Mouse (Mus musculus): ENCODE data around the gene Hoxb7.

Hoxb7 gene

GRCm38 (mm10) chr11:96284774-96285734, 1.4 kb upstream of the Hoxb7 start:
- DNase-seq (ENCODE audit: extremely low read depth, low read depth): no peak

DNA sequence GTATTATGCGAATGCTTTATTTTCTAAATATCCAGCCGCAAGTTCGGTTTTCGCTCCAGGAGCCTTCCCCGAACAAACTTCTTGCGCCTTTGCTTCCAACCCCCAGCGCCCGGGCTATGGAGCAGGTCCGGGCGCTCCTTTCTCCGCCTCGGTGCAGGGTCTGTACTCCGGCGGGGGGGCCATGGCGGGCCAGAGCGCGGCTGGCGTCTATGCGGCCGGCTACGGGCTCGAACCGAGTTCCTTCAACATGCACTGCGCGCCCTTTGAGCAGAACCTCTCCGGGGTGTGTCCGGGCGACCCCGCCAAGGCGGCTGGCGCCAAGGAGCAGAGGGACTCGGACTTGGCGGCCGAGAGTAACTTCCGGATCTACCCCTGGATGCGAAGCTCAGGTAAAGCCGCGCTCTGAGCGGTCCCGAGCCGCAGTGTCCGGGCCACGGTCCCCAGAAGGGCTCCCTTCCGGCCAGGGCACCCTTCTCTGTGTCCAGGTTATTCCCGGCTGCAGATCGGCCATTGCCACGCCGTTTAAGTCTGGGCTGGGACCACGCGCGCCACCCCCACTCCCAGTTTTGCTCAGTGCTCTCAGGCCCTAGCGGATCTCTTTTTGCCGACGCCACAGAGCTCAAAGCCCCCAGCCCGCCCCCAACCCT, 439 bp downstream of the Hoxb7 start:
- no peak for DNase-seq (ENCODE audit: extremely low read depth, low read depth)

GRCm38 (mm10) chr11:96287411-96287810, 988 bp downstream of the Hoxb7 start:
- no peak for DNase-seq (ENCODE audit: extremely low read depth, low read depth)

DNA sequence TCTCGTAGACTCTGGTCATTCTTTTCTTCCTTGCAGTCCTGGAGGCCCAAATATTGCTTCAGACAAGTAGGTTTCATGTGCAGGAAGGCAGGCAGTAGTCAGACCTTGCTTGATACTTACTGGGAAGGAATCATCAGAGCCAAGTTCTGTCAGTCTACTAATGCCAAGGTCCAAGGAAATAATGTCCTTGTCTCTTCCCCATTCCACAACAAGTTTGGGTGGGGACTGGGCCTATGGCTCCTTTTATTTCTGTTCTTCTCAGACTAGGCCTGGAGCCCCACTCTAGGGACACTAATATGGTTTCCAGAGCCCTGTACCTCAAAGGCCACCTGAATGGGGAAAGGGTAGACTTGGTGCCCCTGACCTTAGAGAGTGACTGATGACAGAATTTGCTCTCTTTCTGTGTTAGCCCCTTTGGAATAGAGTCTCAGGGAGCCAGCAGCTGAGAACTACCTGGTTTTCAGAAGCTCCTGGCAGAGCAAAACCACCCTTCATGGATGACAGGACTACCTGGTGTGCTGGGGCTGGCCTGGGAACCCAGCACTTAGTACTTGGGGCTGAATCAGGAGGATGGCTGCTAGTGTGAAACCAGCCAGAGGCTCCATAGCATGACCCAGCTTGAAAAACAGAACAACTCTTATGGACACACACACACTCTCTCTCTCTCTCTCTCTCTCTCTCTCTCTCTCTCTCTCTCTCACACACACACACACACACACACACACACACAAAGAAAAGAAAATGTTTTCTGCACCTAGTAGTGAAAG, 2.2 kb downstream of the Hoxb7 start:
- no peak for DNase-seq (ENCODE audit: extremely low read depth, low read depth)

DNA sequence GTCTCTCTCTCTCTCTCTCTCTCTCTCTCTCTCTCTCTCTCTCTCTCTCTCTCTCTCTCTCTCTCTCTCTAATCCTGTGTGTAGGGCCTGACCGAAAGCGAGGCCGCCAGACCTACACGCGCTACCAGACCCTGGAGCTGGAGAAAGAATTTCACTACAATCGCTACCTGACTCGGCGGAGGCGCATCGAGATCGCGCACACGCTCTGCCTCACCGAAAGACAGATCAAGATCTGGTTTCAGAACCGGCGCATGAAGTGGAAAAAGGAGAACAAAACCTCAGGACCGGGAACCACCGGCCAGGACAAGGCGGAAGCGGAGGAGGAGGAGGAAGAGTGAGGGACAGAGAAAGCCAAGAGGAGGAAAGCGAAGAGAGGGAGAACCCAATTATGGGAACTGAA, 2.9 kb downstream of the Hoxb7 start:
- DNase-seq (ENCODE audit: extremely low read depth, low read depth): no peak

GRCm38 (mm10) chr11:96289837-96290236, 3.4 kb downstream of the Hoxb7 start:
- DNase-seq (ENCODE audit: extremely low read depth, low read depth): no peak

GRCm38 (mm10) chr11:96290705-96291355, 4.4 kb downstream of the Hoxb7 start:
- no peak for DNase-seq (ENCODE audit: extremely low read depth, low read depth)

DNA sequence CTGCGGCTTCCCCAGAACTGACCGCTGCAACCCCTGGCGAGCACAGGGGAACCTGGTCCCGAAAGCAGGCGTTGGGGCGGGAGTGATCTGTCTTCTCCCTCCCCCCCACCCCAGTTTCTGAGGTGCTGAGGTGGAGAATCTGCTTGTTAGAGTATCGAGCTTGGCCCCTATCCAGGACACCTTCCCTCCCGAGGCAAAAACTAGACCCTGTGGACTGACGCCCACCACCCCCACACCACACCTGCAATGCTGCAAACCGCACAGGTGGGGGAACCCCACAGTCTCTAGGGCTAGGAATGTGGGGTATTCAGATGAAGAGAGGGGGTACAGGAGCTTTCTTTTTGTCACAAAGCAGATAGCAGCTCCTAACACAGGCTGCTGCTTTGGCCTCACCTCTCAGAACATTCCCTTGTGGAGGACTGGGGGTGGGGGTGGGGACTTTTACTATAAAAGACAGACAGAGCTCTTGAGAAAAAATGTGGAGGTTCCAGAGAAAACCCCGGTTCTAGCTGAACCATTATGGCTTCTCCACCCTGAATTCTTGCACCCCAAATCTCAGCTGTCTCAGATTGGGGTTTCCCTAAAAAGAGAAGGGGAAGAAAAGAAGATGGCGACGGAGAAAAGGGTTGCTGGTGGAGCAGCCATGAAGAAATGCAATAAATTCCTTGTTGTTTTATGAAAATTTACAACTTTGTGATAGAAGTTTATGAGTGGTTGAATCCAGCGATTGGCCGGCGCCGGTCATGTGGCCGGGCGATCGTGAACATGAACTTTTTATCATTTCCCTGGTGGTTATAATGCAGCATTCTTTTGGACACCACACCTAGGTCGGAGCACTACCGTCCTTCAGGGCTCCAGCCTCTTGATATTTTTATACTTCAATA, 5.5 kb downstream of the Hoxb7 start, which contains the start of gene Hoxb6:
Hoxb6 (plus strand) TSS at position 796 of the 884 bp plus-strand sequence.
- no peak for DNase-seq (ENCODE audit: extremely low read depth, low read depth)

DNA sequence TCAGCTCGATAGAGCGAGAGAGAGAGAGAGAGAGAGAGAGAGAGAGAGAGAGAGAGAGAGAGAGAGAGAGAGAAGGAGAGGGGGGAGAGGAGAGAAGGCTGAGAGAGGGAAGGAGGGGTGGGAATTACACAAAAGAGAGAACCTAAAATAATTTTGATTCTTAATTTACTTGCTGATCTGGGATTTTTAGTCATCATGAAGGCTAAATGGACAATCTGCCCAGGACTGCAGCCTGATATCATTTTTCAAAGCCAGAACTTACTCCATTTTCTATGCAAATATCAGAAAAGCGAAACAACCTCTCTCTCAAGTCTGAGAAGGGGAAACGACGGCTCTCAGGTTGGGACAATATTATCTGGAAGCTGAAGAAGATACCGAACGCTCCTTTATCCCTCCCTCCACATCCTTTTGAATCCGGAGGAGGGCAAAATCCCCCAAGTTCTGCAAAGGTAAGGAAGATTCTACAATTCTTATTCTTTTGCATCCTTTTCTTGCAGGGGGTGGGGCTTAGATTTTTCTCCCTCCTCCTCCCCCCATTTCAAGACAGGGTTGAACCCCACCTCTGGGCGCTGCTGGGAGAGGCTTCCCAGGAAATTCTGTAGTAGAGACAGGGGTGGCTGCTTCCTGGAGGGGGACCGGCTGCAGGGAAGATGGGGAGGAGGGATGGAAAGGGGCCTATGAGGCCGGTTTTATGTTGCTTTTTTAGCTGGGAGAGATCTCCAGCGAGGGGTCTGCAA, 6.3 kb downstream of the Hoxb7 start:
- DNase-seq (ENCODE audit: extremely low read depth, low read depth): no peak

DNA sequence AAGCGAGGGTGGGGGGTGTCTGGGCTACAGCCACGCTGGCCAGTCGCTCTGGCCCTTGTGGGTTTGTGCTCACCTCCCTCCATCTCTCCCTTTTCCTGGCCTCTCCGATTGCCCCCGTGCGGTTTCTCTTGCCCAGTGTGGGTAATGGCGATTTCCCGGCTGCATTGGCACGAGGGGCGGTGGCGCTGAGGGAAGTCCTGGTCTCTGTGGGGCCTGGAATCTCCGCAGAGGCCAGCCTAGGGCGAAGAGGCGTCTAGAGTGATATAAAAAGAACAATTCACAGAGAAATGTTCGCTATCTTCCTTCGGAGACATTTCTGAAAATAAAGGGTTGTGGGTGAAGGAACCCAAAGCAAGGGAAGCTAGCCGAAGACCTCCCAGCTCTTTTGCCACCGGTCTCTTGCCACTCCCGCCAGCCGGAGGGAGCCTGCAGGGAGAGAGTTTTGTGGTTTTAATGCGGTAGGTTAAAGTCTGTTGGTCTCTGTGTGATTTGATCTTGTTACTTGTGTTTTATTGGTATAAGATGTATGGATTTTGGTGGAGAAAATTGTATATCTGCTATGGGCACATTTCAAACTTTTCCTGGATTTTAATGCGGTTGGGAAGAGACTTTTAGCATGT, 7.0 kb downstream of the Hoxb7 start:
- DNase-seq (ENCODE audit: extremely low read depth, low read depth): no peak

- peak; percentile 47 for DNase-seq (ENCODE audit: extremely low read depth, low read depth)
Observed at GRCm38 (mm10) chr11:96294245-96295091, 8.0 kb downstream of the Hoxb7 start.

DNA sequence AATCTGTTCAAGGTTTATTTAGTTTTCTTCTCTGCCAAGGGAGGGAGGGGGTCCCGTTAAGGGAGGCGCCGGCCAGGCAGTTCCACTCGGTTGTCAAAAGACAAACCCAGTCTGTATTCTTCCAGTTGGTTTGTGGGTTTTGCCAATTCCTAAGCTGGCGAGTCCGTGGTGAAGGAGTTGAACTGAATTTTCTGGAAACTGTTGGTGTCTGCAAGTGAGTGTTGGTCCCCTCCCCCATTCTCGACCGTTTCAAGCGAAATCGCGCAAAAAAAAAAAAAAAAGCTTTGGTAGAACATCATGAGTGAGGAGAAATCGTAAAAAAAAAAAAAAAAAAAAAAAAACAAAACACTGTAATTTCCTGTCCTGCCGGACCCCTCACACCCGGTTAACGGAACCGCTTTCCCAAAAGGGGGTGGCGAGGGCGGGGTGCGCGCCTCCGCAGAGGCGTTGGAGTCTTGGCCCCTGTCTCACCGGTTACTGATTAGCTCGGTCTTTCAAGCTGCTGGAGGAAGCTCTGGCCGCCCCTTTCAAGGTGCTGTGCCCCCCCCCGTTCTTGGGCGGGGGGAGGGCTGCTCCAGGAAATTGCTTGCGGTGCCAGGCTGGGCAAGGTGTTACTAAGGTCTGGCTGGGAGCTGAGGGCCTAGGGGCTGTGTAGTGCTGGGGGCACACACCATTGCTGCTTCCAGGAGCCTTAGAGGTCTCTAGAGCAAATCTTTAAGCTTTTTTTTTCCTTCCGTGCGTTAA, 8.8 kb downstream of the Hoxb7 start:
- no peak for DNase-seq (ENCODE audit: extremely low read depth, low read depth)

DNA sequence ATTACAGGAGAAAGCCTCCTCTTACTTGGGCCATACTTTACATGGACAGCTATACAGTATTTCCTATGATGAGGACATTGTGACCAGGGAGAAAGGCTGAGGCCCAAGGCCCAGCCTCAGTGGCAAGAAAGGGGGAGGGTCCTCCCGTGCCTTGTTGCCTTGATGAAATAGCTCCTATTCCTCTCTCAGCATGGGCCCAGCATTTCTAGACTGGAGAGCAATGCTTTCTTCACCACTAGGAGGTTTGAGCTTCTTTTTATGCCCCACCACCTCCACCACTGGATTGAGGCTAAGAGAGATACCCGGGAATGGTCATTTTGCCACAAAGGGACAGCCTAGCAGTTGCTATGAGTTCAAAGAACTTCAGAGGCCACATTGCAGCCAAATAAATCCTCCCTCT, 10.6 kb downstream of the Hoxb7 start:
- no peak for DNase-seq (ENCODE audit: extremely low read depth, low read depth)

- DNase-seq (ENCODE audit: extremely low read depth, low read depth): no peak
Observed at GRCm38 (mm10) chr11:96297428-96297827, 11.0 kb downstream of the Hoxb7 start.

DNA sequence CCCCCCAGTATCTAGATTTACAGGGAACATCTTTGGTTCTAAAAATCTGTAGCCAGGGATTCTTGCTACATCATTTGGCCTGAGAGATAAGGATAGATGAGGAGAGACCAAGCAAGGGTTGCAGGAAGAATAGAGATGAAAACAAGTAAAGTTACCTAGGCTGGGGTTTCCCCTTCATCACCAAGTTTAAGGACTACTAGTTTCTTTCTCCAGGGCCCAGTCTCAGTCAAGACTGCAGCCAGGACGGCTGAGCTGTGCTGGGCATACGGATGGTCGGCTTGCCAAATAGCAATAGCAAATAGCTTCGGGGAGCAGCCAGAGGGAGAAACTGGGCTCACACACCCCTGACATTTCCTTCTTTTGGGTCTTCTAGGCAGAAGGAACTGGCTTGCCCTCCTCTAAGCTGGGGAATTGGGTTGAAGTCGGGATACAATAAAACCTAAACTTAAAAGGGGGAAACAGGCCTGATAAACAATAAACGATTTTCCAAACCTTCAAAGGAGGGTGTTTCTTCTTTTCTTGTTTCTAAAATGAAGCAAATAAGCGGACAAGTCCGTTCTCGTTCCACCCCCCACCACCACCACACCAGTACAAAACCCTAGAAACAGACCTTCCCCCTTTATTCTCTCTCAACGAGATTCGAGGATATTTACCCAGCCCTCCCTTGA, 11.7 kb downstream of the Hoxb7 start:
- DNase-seq (ENCODE audit: extremely low read depth, low read depth): no peak

GRCm38 (mm10) chr11:96298895-96299667, 12.7 kb downstream of the Hoxb7 start:
- no peak for DNase-seq (ENCODE audit: extremely low read depth, low read depth)
